In the genomic region with DNA sequence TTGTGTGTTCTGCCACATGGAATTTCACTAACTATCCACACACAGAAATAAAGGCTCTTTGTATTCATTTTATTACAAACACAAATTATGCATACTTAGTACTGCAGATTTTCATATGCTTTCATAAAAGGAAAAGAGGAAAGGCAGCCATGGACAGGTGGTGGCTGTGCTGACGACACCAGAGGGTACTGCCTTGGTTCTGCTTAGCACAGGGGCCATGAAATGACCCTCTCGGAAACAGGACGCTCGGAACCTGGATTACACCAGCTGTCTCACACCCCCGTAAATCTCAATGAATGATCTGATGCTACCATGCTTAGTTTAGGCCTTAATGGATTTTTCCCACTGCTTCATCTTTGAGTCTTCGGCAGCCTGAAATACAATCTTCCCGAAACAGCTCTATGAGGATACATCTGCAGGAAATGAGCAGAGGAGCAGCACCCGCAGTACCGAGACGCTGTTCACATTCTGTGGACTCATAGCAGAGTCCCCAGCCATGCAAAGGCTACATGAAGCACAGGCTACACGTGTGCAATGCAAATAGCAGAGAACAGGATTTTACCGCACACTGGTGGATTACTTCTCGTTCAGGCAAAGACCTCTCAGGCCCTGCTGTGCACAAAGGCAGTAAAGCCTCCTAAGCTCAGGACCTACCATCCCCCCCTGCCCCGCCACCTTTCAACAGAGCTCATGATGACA, we compare ENCODE assay signal across 10 mouse cellular contexts. TPM values are rescaled to one million over a fixed set of nuclear protein-coding genes. Genes with fewer than 3 reads are reported as not detected.
DNase-seq lines count a peak whose midpoint lies in the region; ATAC-seq and TF ChIP-seq lines count a peak whose summit lies in the region.
"Had no signal": no experiment of that assay in that cellular context is flagged by ENCODE, and none has a peak within 500 bp of the region (broad histone marks: within the 10 kb centered on the region; RNA-seq: fewer than 3 reads in every experiment).

No protein-coding gene starts in this region.

- no peaks in the 10 kb centered on the region for H3K27me3 ChIP-seq in kidney, embryonic 14.5 days (ENCODE audit: control insufficient read depth, insufficient read depth, low read length)
- H3K27me3 ChIP-seq in embryonic facial prominence, embryonic 14.5 days (replicated peaks; ENCODE audit: control insufficient read depth, insufficient read depth, low read length) = no peaks in the 10 kb centered on the region
- no peaks in the 10 kb centered on the region for H3K27me3 ChIP-seq in limb, embryonic 11.5 days (ENCODE audit: control insufficient read depth, insufficient read depth, low read length)
- H3K27me3 ChIP-seq: CH12.LX had no signal

- H3K9me3 ChIP-seq in kidney, embryonic 14.5 days (ENCODE audit: control insufficient read depth, low read length) = no peaks in the 10 kb centered on the region
- H3K9me3 ChIP-seq in embryonic facial prominence, embryonic 14.5 days (ENCODE audit: control insufficient read depth, low read length) = no peaks in the 10 kb centered on the region
- H3K9me3 ChIP-seq in limb, embryonic 11.5 days (ENCODE audit: control insufficient read depth, low read length) = no peaks in the 10 kb centered on the region

- no peak overlapping the region for H3K4me3 ChIP-seq in kidney, embryonic 14.5 days (ENCODE audit: low read length)
- H3K4me3 ChIP-seq in embryonic facial prominence, embryonic 14.5 days (ENCODE audit: low read depth, low read length) = no peak overlapping the region
- no peak overlapping the region for H3K4me3 ChIP-seq in limb, embryonic 11.5 days (ENCODE audit: low read depth, low read length)
- H3K4me3 ChIP-seq in olfactory bulb, adult 2 months (ENCODE audit: insufficient read depth, low read depth, low read length) = 0 out of 2 replicates have a peak overlapping the region, but pooled peaks have one; percentile 9
- H3K4me3 ChIP-seq in lung, adult 2 months (replicated peaks; ENCODE audit: extremely low read depth, low read depth, low read length) = no peak overlapping the region

- no peak for TF ChIP-seq POLR2A in olfactory bulb, adult 2 months (IDR thresholded peaks at IDR 0.05; ENCODE audit: insufficient read depth, low read depth, low read length)
- no peak for TF ChIP-seq POLR2A in lung, adult 2 months (IDR thresholded peaks at IDR 0.05; ENCODE audit: borderline replicate concordance, extremely low read depth, low read depth, low read length)

- no peak overlapping the region for H3K27ac ChIP-seq in kidney, embryonic 14.5 days (ENCODE audit: low read depth, low read length)
- H3K27ac ChIP-seq in embryonic facial prominence, embryonic 14.5 days (replicated peaks; ENCODE audit: low read depth, low read length) = peak overlapping the region; percentile 22; the same call in 1 of the 2 replicates
- H3K27ac ChIP-seq in limb, embryonic 11.5 days (replicated peaks; ENCODE audit: low read depth, low read length) = no peak overlapping the region
- peak overlapping the region; percentile 59 for H3K27ac ChIP-seq in olfactory bulb, adult 2 months (ENCODE audit: insufficient read depth, low read depth, low read length)
- H3K27ac ChIP-seq: macrophage had no signal

- H3K4me1 ChIP-seq in kidney, embryonic 14.5 days (ENCODE audit: control insufficient read depth, insufficient read depth, low read length) = peaks cover 4% of the 10 kb centered on the region; the same call in 1 of the 2 replicates
- peaks cover 13% of the 10 kb centered on the region; the same call in 1 of the 2 replicates for H3K4me1 ChIP-seq in embryonic facial prominence, embryonic 14.5 days (ENCODE audit: control insufficient read depth, insufficient read depth, low read length)
- H3K4me1 ChIP-seq in limb, embryonic 11.5 days (ENCODE audit: control insufficient read depth, insufficient read depth, low read length) = peaks cover 17% of the 10 kb centered on the region; the same call in 1 of the 2 replicates
- H3K4me1 ChIP-seq in olfactory bulb, adult 2 months (ENCODE audit: control insufficient read depth, insufficient read depth, low read length) = peaks cover 11% of the 10 kb centered on the region
- peaks cover 2% of the 10 kb centered on the region; the same call in 1 of the 2 replicates for H3K4me1 ChIP-seq in lung, adult 2 months (ENCODE audit: control insufficient read depth, insufficient read depth, low read length)

- 0 out of 2 replicates have a peak, but pooled peaks have one; percentile 64 for ATAC-seq in kidney, embryonic 14.5 days (ENCODE audit: low FRiP score, low TSS enrichment)
- ATAC-seq in embryonic facial prominence, embryonic 14.5 days (ENCODE audit: low read depth) = peak; percentile 62; the same call in 1 of the 2 replicates
- peak; percentile 76; the same call in 1 of the 2 replicates for ATAC-seq in limb, embryonic 11.5 days (ENCODE audit: insufficient number of reproducible peaks, low FRiP score, low TSS enrichment, low read depth)
- no peak for ATAC-seq in megakaryocyte progenitor cell, adult 5-6 weeks (replicated peaks; ENCODE audit: poor library complexity)

- H3K4me2 ChIP-seq in kidney, embryonic 14.5 days (replicated peaks; ENCODE audit: low read depth, low read length) = no peak overlapping the region
- peak overlapping the region; percentile 2; the same call in 1 of the 2 replicates for H3K4me2 ChIP-seq in embryonic facial prominence, embryonic 14.5 days (ENCODE audit: low read depth, low read length)
- H3K4me2 ChIP-seq in limb, embryonic 11.5 days (ENCODE audit: low read depth, severe bottlenecking) = peak overlapping the region; percentile 15; the same call in 1 of the 2 replicates

- no peak for TF ChIP-seq CTCF in olfactory bulb, adult 2 months (IDR thresholded peaks at IDR 0.05; ENCODE audit: insufficient read depth, low read depth, low read length)
- no peak for TF ChIP-seq CTCF in lung, adult 2 months (IDR thresholded peaks at IDR 0.05; ENCODE audit: insufficient read depth, low read length)

- DNase-seq in kidney, postnatal 14 days = no peak
- peak; percentile 65 for DNase-seq in embryonic facial prominence, embryonic 14.5 days (ENCODE audit: low spot score)
- peak; percentile 58 for DNase-seq in limb, embryonic 11.5 days (ENCODE audit: low spot score)
- no peak for DNase-seq in lung, adult 2 months
- no peak for DNase-seq in layer of hippocampus, adult 9-11 months

- 15% methylated on average over 14 of the region's 14 CpGs for WGBS in kidney, embryonic 14.5 days
- WGBS in embryonic facial prominence, embryonic 14.5 days = 23% methylated on average over 14 of the region's 14 CpGs
- WGBS in limb, embryonic 11.5 days = 10% methylated on average over 14 of the region's 14 CpGs
- 39% methylated on average over 14 of the region's 14 CpGs for WGBS in olfactory bulb, adult 2 months
- 63% methylated on average over 14 of the region's 14 CpGs for WGBS in lung, adult 2 months

- no peaks in the 10 kb centered on the region for H3K36me3 ChIP-seq in kidney, embryonic 14.5 days (ENCODE audit: control insufficient read depth, insufficient read depth, low read length)
- no peaks in the 10 kb centered on the region for H3K36me3 ChIP-seq in embryonic facial prominence, embryonic 14.5 days (ENCODE audit: control insufficient read depth, insufficient read depth, low read length)
- H3K36me3 ChIP-seq in limb, embryonic 11.5 days (ENCODE audit: control insufficient read depth, insufficient read depth, low read length) = no peaks in the 10 kb centered on the region

- H3K9ac ChIP-seq in kidney, embryonic 14.5 days (ENCODE audit: low read depth, low read length) = no peak overlapping the region
- no peak overlapping the region for H3K9ac ChIP-seq in embryonic facial prominence, embryonic 14.5 days (ENCODE audit: low read depth, low read length)
- 0 out of 2 replicates have a peak overlapping the region, but pooled peaks have one; percentile 24 for H3K9ac ChIP-seq in limb, embryonic 11.5 days (ENCODE audit: low read length)

RNA-seq across cellular contexts. Expression of gene Micu2, which starts 17.2 kb away (rescaled TPM):
- polyA plus RNA-seq in kidney, embryonic 14.5 days (2014; fragmentation: Nextera tagmentation; extraction: Ambion mirVana) = 58.0 and 60.5 TPM in 2 replicates
- 63.1 and 67.7 TPM in 2 replicates for polyA plus RNA-seq in embryonic facial prominence, embryonic 14.5 days (2014; fragmentation: Nextera tagmentation; extraction: Ambion mirVana)
- 53.8 and 59.8 TPM in 2 replicates for polyA plus RNA-seq in limb, embryonic 11.5 days (2014; fragmentation: Nextera tagmentation; extraction: Ambion mirVana)
- not detected in 2 replicates for polyA plus RNA-seq in olfactory bulb, adult 2 months (2012; ENCODE audit: insufficient read depth, insufficient read length, low replicate concordance, missing spikeins)
- 29.9 and 35.5 TPM in 2 replicates for total RNA-seq in megakaryocyte progenitor cell, adult 5-6 weeks (2015)
- 71.0 and 84.1 TPM in 2 replicates for total RNA-seq in megakaryocyte progenitor cell, adult 5-6 weeks (2017)
- 17.8 and 22.7 TPM in 2 replicates for polyA plus RNA-seq in lung, adult 2 months (2012; rRNA removed)

Comparison
In these comparisons a context has a peak if more than half of its experiments do, and no peak if none do; other contexts are left out.
1. H3K27ac ChIP-seq: peak in embryonic facial prominence, embryonic 14.5 days (single experiment) and olfactory bulb, adult 2 months (single experiment); none in kidney, embryonic 14.5 days (single experiment) and limb, embryonic 11.5 days (single experiment).
2. DNase-seq: peak in embryonic facial prominence, embryonic 14.5 days (single experiment) and limb, embryonic 11.5 days (single experiment); none in kidney, postnatal 14 days (single experiment), lung, adult 2 months (single experiment) and layer of hippocampus, adult 9-11 months (single experiment).
3. RNA of gene Micu2, which starts 17.2 kb away (polyA plus RNA-seq): 63.1 to 67.7 TPM in embryonic facial prominence, embryonic 14.5 days, 58.0 to 60.5 TPM in kidney, embryonic 14.5 days, 53.8 to 59.8 TPM in limb, embryonic 11.5 days and 17.8 to 22.7 TPM in lung, adult 2 months; not detected in olfactory bulb, adult 2 months; every median in the first group is over 10 times any median in the second.